Mouse (Mus musculus) limb, embryonic 11.5 days (tissue): ENCODE results near the gene Mtmr11. TPM values are rescaled to one million over a fixed set of nuclear protein-coding genes. Genes with fewer than 3 reads are reported as not detected.

Experiments used
- ATAC-seq: fragments of 200-750 bp; cut with Nextera tagmentation; 2 replicates; pipeline ENCODE4 v1.8.0; 2017; ENCODE audit warnings: low read depth; ENCODE audit not compliant: insufficient number of reproducible peaks, low FRiP score, low TSS enrichment
- DNase-seq: peaks from one replicate; pipeline ENCODE4 v3.0.0-alpha.2; 2015; ENCODE audit warnings: low spot score
- H3K27ac ChIP-seq: fragments of 300-500 bp; sonication (generic); replicated peaks from 2 replicates; pipeline ENCODE4 v1.5.1; 2014; ENCODE audit warnings: low read depth, mild to moderate bottlenecking, low read length
- H3K27me3 ChIP-seq: fragments of 300-500 bp; sonication (generic); 2 replicates; pipeline ENCODE4 v1.6.1; 2014; ENCODE audit warnings: mild to moderate bottlenecking, low read length, mixed read lengths; ENCODE audit not compliant: control insufficient read depth, insufficient read depth
- H3K36me3 ChIP-seq: fragments of 300-500 bp; sonication (generic); 2 replicates; pipeline ENCODE4 v1.6.1; 2014; ENCODE audit warnings: mild to moderate bottlenecking, low read length, moderate library complexity, mixed read lengths; ENCODE audit not compliant: control insufficient read depth, insufficient read depth
- H3K4me1 ChIP-seq: fragments of 300-500 bp; sonication (generic); 2 replicates; pipeline ENCODE4 v1.6.1; 2014; ENCODE audit warnings: low read length, mixed read lengths; ENCODE audit not compliant: control insufficient read depth, insufficient read depth
- H3K4me2 ChIP-seq: fragments of 300-500 bp; sonication (generic); 2 replicates; pipeline ENCODE4 v1.6.1; 2014; ENCODE audit warnings: low read depth, mild to moderate bottlenecking, moderate library complexity; ENCODE audit not compliant: severe bottlenecking
- H3K4me3 ChIP-seq: fragments of 300-500 bp; sonication (generic); 2 replicates; pipeline ENCODE4 v1.5.1; 2014; ENCODE audit warnings: low read depth, low read length
- H3K9ac ChIP-seq: fragments of 300-500 bp; sonication (generic); 2 replicates; pipeline ENCODE4 v1.6.1; 2014; ENCODE audit warnings: mild to moderate bottlenecking, low read length
- H3K9me3 ChIP-seq: fragments of 300-500 bp; sonication (generic); 2 replicates; pipeline ENCODE4 v1.6.1; 2016; ENCODE audit warnings: low read length; ENCODE audit not compliant: control insufficient read depth
- WGBS: fragments of 180-500 bp; shearing (Covaris S2); extraction: QIAGEN DNeasy Blood & Tissue Kit; methylation state at CpG from one replicate; pipeline ENCODE4 v1.1.7; 2014; 5-methylcytosine and 5-hydroxymethylcytosine counted together
- polyA plus RNA-seq: library from polyadenylated mRNA; unstranded; fragments of >200 nt; fragmentation: Nextera tagmentation; extraction: Ambion mirVana; gene quantifications from 2 replicates; pipeline ENCODE4 v1.2.1, GENCODE M21; 2014

The Mtmr11 gene
- polyA plus RNA-seq, 1 experiment from 2014 or later: 22.7 TPM

DNA sequence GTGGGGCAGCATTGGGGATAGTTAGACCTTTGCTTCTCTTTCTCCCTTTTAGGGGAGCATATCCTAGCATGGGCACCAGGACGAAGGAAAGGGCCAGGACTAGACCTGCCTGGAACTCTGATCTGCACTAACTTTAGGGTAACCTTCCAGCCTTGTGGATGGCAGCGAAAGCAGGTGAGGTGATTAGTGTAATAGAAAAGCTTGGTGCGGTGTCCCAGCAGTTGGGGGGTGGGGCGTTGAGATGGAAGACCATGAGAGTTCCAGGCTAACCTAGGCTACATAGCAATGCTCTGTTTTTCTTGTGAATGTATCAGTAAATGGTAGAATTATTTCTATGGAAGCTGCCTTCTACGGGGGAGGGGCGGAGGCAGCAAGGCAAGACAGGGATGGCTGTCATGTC lies 1.2 kb downstream of the Mtmr11 start:
- Histone ChIP-seq H3K9ac (no peak overlapping the region), H3K36me3 (0 out of 2 replicates have a peak, but pooled peaks cover 2% of the 10 kb centered on the region), H3K27me3 (no peaks in the 10 kb centered on the region), H3K4me1 (peaks cover 12% of the 10 kb centered on the region; the same call in 1 of the 2 replicates), H3K4me3 (no peak overlapping the region; the same call in 1 of the 2 replicates), H3K4me2 (no peak overlapping the region), H3K27ac (no peak overlapping the region), H3K9me3 (no peaks in the 10 kb centered on the region)
- ATAC-seq (no peak), DNase-seq (no peak)
- 89% methylated on average over 6 of the region's 6 CpGs for WGBS

DNA sequence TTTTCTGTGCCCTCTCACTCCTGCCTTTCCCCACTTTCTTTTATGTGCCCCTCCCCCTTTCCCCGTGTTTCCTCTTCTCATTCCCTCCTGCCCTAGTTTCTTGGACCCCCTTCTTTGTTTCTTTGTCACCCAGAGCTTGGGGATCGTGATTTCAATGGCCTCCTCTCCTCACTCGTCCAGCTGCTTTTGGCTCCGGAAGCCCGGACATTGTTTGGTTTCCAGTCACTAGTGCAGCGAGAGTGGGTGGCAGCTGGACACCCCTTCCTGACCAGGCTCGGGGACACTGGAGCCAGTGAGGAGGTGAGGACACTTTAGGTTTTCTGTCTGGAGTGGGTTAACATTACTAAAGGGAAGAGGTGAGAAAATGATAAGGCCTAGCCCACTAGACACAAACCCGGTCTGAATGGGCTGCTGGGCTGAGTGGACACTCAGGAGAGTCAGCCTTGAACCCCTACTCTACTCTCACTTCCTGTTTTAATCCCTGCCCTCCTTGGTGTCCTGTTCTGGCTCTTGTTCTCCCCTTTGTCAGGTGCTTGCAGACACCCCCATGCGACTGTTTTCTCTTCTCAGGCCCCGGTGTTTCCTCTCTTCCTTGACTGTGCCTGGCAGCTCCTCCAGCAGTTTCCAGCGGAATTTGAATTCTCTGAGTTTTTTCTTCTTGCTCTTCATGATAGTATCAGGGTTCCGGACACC lies 6.8 kb downstream of the Mtmr11 start:
- Histone ChIP-seq H3K9me3 (no peaks in the 10 kb centered on the region), H3K4me2 (no peak overlapping the region), H3K27me3 (no peaks in the 10 kb centered on the region), H3K36me3 (peaks cover 6% of the 10 kb centered on the region; the same call in 1 of the 2 replicates), H3K27ac (no peak overlapping the region), H3K4me3 (no peak overlapping the region), H3K4me1 (peaks cover 7% of the 10 kb centered on the region; the same call in 1 of the 2 replicates), H3K9ac (no peak overlapping the region)
- 84% methylated on average over 12 of the region's 12 CpGs for WGBS
- no peak for ATAC-seq
- DNase-seq: no peak

DNA sequence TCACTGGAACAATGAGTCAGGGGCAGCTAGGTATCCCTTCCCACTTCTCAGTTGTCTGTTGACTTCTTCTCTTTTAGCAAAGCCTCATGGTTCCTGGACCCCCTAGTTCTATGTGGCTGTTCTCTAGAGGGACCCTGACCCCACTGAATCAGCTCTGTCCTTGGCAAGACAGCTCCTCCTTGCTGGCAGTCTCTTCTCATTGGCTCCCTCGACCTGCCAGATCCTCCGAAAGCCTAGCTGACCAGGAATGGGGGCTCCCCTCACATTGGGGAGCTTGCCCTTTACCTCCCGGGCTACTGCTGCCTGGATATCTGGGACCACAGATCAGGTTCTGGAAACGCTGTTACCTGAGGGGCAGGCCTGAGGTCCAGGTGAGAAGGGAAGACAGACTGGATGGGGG lies 8.5 kb downstream of the Mtmr11 start:
- Histone ChIP-seq H3K4me2 (no peak overlapping the region), H3K27me3 (no peaks in the 10 kb centered on the region), H3K9me3 (no peaks in the 10 kb centered on the region), H3K27ac (no peak overlapping the region), H3K4me3 (no peak overlapping the region), H3K4me1 (peaks cover 7% of the 10 kb centered on the region; the same call in 1 of the 2 replicates), H3K9ac (no peak overlapping the region; the same call in 1 of the 2 replicates), H3K36me3 (peaks cover 12% of the 10 kb centered on the region)
- 87% methylated on average over 4 of the region's 4 CpGs for WGBS
- no peak for ATAC-seq
- no peak for DNase-seq

DNA sequence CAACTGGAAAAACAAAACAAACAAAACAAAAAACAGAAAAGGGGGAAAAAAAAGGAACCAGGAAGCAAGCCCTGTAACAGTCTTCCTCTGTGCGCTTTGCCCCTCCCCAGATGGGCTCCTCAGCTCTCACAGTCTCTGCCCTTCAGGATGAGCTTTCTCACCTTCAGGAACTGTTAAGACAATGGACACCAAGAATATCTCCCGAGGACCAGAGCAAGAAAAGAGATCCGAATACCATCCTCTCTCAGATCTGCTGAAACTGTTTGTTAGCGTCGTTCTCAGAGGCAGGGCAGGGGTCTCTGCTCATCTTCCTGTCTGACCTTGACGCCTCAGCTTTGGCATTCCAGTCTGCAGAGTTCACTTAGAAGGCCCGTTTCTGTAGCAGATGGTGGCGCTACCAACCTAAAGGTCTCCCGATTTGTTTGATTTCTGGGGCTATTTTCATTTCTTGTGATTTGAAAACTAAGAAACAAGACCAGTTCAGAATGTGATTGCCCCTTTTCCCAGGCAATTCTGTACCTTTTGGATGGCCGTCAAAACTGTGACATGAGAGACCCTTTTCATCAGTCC lies 9.3 kb downstream of the Mtmr11 start:
- H3K4me2 ChIP-seq: peak overlapping the region; percentile 54
- peaks cover 7% of the 10 kb centered on the region; the same call in 1 of the 2 replicates for H3K4me1 ChIP-seq
- no peak overlapping the region for H3K9ac ChIP-seq
- ATAC-seq (no peak), DNase-seq (no peak)
- no peaks in the 10 kb centered on the region for H3K27me3 ChIP-seq
- H3K9me3 ChIP-seq: no peaks in the 10 kb centered on the region
- peaks cover 12% of the 10 kb centered on the region for H3K36me3 ChIP-seq
- 72% methylated on average over 10 of the region's 10 CpGs for WGBS
- no peak overlapping the region for H3K4me3 ChIP-seq
- H3K27ac ChIP-seq: no peak overlapping the region

DNA sequence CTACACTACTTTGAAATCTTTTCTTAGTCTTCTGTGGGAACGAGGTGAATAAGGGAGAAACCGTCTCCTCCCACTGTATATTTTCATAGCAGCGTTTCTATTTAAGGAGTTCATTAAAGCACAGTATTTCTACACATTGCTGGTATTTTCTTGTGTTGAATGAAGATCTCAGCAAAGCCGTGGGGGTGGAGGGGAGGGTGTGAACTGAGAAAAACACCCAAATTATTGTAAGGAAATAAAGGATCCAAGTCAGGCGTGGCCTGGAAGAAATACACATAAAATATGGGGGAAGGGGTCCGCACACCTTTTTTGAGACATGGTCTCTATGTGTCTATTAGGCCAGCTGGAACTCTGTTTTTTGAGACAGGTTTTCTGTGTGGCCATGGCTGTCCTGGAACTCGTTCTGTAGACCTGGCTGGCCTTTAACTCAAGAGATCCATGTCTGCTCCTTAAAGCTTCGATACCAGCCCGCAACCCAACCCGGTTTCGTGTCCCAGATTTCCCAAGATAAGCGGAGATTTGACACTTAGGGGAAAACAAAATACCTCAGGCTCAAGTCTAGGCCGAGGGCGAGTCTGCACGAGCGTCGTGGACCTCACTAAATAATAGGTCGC lies 9.9 kb downstream of the Mtmr11 start:
- Histone ChIP-seq H3K9me3 (no peaks in the 10 kb centered on the region), H3K27me3 (no peaks in the 10 kb centered on the region), H3K36me3 (peaks cover 19% of the 10 kb centered on the region), H3K4me3 (peak overlapping the region; percentile 80), H3K27ac (peak overlapping the region; percentile 95), H3K9ac (peak overlapping the region; percentile 84), H3K4me1 (peaks cover 7% of the 10 kb centered on the region; the same call in 1 of the 2 replicates), H3K4me2 (peak overlapping the region; percentile 54)
- DNase-seq (no peak), ATAC-seq (no peak; the same call in 1 of the 2 replicates)
- WGBS: 24% methylated on average over 18 of the region's 18 CpGs

DNA sequence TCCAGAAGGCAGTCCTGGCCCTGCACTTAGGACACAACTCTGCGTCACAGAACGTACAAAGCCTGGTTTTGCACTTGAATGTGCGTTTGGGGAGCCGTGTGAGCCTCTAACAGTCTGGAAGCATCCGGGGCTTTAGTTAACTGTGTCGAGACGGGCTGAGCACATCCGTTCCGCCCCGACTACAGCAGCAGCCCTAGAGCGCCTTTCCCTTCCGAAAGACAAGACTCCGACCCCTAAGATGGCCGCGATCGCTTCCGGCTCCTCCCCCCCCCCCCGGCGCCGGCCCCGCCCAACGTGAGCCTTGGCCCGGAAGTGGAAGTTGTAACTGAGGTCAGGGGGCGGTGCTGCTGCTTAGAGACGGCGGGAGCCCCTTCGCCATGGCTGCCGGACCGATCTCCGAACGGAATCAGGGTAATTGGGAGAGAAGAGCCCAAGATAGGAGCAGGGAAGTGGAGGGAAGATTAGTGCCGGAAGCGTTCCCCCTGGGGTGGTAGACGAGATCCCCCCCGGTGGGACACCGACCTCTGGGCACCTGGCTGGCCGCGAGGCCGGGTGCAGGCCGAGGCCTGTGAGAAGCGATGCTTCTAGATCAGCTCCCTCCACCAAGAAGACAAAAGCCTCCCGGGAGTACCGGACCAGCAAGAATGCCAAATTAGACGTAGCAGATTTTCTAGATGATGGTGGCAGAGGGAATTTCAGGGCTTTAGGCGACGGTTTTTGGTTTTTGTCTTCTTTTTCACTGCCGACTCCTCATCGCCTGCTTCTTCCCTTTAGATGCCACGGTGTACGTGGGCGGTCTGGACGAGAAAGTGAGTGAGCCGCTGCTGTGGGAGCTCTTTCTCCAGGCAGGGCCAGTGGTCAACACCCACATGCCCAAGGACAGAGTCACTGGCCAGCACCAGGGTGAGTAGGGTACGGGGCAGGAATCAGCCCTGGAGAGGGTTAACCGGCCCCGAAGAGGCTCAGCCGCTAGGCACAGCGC lies 10.7 kb downstream of the Mtmr11 start, which contains the start of gene Sf3b4:
TSS of gene Sf3b4 (plus strand) at position 136 of the 982 bp plus-strand sequence.
- DNase-seq: peak; percentile 94
- Histone ChIP-seq H3K9ac (peak within 1 kb of the TSS; percentile 84), H3K4me2 (peak within 1 kb of the TSS; percentile 94), H3K27me3 (no peaks in the 10 kb centered on the region), H3K4me3 (peak within 1 kb of the TSS; percentile 80), H3K9me3 (no peaks in the 10 kb centered on the region), H3K36me3 (peaks cover 20% of the 10 kb centered on the region), H3K4me1 (peaks cover 7% of the 10 kb centered on the region; the same call in 1 of the 2 replicates), H3K27ac (peak within 1 kb of the TSS; percentile 95)
- ATAC-seq: peak; percentile 91
- under 1% methylated on average over 58 of the region's 58 CpGs for WGBS

DNA sequence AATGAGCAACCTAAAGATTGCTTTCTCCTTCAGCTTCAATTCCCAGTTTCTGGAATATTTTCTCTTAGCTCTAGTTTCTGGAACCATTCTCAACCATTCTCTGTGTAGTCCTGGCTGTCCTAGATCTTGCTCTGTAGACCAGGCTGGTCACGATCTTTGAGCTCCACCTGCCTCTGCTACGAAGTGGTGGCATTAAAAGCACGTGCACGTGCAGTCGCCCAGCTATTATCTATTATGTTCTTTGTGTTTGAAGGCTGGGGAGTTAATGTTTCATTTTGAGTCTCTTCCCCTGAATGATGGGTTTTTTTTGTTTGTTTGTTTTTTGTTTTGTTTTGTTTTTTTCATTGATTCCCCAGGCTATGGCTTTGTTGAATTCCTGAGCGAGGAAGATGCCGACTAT lies 11.4 kb downstream of the Mtmr11 start:
- Histone ChIP-seq H3K27me3 (no peaks in the 10 kb centered on the region), H3K4me1 (peaks cover 7% of the 10 kb centered on the region; the same call in 1 of the 2 replicates), H3K9me3 (no peaks in the 10 kb centered on the region), H3K9ac (peak overlapping the region; percentile 84), H3K36me3 (peaks cover 22% of the 10 kb centered on the region), H3K27ac (no peak overlapping the region), H3K4me3 (peak overlapping the region; percentile 80), H3K4me2 (peak overlapping the region; percentile 94)
- ATAC-seq (no peak), DNase-seq (no peak)
- 45% methylated on average over 7 of the region's 7 CpGs for WGBS
